Mouse (Mus musculus) heart, postnatal 4 days (tissue): ENCODE measurements around the gene Ric8a. TPM values are rescaled to one million over a fixed set of nuclear protein-coding genes. Genes with fewer than 3 reads are reported as not detected.

Experiments
- DNase-seq: peaks from one replicate; pipeline ENCODE4 v3.0.0; 2021
- total RNA-seq, 2 experiments: library from RNA; stranded (reverse); gene quantifications; 2 replicates each; pipeline ENCODE4 v1.2.3; 2021

Gene Ric8a
- 10 to 100 TPM; 25.2 to 32.3 TPM for total RNA-seq

DNA sequence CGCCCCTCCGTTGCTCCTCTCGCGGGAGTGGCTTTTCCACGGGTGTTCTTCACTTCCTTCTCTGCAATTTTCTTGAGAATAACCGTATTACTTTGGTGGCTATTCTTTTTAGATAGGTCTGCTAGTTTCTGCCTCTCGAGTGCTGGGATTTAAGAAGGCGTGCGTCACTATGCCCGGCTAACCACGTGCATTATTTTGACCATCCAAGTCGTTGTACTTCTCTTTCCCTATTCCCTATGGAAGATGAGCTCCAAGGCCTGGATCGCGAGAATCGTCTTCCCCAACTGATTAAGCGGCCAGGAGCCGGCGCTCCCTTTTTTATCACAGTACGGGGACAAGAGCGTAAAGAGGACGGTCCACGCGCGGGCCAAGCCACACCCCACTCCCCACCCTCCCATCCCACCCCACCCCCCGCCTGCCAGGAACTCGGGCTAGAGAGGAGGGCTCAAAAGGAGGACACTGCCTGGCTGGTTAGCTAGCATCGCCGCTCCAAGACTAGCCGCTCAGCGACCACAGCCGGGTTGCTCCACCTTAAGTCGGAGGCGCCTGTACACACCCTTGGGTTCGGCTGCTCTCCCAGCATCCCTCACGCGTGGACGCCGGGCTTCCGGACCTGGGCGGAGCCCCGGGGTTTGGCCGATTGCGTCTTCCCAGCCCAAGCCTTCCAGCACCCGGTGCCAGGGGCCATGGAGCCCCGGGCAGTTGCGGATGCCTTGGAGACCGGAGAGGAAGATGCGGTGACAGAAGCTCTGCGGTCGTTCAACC, at the start of gene Ric8a:
Gene Ric8a (plus strand): TSS at position 173 of the 765 bp plus-strand sequence.
- DNase-seq: peak; percentile 91

- DNase-seq: no peak
Observed at GRCm38 (mm10) chr7:140810496-140810895, 46.3 kb upstream of the Ric8a start.

DNA sequence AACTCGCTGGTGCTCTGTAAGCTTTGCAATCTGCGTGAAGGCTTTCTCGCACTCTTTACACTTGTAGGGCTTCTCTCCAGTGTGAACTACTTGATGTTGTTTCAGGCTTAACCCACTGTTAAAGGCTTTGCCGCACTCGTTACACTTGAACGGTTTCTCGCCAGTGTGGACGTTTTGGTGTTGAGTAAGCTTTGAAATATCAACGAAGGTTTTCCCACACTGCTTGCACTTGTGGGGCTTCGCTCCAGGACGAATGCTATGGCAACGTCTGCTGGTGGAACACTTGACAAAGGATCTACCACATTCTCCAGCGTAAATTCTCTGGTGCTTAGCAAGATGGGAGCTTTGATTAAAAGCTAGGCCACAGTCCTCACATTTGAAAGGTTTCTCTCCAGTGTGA, 45.0 kb upstream of the Ric8a start:
- no peak for DNase-seq

DNA sequence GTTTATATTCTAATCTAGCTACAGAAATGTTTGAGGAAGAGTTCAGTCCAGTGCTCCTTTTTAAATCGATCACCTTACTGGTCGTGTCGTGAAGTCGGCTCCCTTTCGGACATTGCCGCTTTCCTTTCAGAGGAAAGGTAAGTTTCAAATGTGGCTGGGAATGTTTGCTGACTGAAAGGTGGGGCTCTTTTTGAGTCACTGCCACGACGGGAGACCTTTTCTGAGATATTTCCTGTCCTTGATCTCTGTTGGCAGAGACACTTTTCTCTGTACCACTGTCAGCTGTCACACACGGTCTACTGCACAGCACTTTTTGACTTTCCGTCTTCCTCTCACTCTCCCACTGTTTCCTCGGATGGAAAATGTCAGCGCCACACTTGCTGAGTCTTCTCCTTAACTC, 43.9 kb upstream of the Ric8a start:
- DNase-seq: no peak

DNA sequence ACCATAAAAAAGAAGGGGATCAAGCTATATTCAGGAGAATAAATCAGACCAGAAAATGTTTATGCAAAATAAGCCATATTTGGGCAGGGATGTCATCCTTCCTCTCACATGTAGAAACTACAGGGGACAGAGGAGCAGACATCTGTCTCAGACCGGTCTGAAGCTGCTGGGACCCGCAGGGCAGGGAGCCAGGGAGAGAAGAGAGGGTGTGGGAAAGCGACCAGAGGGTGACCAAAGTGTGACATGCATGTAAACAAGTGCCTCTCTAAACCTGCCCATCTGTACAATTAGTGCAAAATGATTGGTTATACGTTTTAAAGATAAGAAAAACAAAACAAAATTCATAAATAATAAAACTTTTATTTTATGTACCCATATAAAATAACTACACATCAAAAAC, 36.6 kb upstream of the Ric8a start:
- DNase-seq: no peak

DNA sequence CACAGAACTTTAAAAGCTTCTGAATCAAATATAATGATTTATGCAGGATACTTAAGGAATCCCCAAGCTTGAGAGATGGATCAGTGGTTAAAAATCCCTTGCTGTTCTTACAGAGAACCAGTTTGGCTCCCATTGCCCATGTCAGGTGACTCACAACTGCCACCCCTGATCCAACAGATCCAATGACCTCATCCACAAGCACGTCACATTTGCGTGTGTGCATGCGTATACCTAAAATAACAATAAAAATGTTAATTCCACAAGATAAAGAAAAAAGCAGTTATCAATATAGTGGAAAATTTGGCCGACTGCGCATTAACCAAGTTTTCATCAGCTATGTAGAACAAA, 35.5 kb upstream of the Ric8a start:
- DNase-seq: no peak

DNA sequence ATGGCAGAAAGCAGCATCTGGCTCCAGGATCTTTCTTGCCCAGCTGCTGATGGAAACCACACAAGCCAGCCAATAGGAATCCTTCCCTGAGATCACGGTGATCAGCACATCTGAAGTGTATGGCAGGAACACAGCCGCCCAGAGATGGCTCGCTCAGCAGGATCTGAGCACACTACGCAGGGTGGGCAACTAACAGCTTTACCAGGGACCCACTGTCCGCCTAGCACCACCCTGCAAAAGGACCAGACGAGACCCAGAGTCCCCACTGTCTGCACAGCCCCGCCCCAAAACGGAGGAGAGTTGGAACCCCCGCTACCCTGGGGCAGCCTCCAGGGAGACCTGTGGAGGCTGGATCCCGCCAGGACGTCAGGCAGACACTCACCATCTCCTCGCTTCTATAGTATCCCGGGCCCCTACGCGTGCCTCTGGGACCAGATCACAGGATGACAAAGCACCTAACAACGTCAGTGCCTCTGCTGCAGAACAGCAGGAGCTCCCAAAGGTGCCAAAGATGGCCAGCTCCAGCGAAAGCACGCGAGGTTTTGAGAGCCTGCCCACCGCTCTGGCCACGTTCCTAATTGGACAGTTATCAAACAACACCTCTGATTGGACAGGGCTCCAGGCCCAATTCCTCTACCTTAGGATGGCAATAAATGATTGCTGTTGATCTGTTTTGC, 35.0 kb upstream of the Ric8a start, which contains the start of gene Zfp941:
Gene Zfp941 (minus strand): TSS at position 526 of the 677 bp plus-strand sequence.
- peak; percentile 63 for DNase-seq

DNA sequence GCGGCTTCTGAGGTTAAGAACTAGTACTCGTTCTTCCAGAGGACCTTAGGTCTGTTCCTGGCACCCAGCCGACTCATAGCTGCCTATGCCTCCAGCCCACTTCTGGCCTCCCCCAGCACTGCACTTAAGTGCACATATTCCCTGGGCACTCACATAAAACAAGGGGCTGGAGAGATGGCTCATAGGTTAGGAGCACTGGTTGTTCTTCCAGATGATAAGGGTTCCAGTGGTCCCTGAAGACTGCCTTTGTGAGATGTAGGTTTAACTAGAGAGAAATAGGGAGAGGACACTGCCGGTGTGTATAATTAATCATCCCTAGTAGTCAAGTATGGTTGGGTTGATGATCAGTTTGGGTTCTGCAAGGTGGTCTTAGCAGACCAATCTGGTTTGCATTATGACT, 34.0 kb upstream of the Ric8a start:
- no peak for DNase-seq

GRCm38 (mm10) chr7:140828171-140828881, 28.4 kb upstream of the Ric8a start:
- DNase-seq: no peak

- no peak for DNase-seq
Observed at GRCm38 (mm10) chr7:140831447-140831846, 25.3 kb upstream of the Ric8a start.

GRCm38 (mm10) chr7:140833341-140833740, 23.4 kb upstream of the Ric8a start:
- DNase-seq: no peak

DNA sequence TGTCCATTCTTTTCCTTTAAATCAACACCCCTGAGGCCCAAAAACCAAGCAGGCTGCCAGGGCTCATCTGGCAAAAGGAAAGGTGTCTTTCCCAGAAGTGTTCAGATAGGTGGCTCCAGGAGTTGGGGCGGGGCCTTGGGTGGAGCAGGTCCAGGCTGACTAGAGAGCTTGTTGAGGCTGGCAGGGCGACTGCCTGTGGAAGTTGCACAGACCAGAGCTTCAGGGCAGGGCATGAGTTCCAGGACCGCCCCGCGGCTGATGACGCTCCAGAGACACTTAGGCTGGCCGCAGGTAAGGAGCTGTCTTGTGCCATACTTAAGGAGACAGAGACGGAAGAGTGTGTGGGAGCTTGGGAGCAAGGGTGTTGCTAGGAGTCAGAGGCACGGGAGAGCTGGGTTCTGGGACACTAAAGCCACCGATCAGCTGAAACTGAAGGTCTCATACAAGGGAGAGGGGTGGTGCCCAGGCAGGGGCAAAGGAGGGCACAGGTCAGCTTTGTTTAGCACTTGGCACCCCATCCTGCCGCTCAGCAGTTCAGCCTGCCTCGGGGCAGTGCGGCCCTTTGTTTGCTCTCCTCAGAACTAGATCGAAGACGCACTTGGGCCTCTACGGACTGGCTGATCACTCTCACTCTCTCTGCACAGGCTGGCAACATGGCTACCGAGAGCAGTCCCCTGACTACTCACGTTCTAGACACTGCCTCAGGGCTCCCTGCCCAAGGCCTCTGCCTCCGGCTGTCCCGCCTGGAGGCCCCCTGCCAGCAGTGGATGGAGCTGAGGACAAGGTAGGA, 21.6 kb upstream of the Ric8a start, which contains the start of gene Urah:
Gene Urah (plus strand): TSS at position 51 of the 790 bp plus-strand sequence.
- no peak for DNase-seq

GRCm38 (mm10) chr7:140835758-140836087, 21.0 kb upstream of the Ric8a start:
- no peak for DNase-seq

GRCm38 (mm10) chr7:140836243-140837115, 20.3 kb upstream of the Ric8a start:
- no peak for DNase-seq

- DNase-seq: no peak
Observed at GRCm38 (mm10) chr7:140839556-140839955, 17.2 kb upstream of the Ric8a start.

DNA sequence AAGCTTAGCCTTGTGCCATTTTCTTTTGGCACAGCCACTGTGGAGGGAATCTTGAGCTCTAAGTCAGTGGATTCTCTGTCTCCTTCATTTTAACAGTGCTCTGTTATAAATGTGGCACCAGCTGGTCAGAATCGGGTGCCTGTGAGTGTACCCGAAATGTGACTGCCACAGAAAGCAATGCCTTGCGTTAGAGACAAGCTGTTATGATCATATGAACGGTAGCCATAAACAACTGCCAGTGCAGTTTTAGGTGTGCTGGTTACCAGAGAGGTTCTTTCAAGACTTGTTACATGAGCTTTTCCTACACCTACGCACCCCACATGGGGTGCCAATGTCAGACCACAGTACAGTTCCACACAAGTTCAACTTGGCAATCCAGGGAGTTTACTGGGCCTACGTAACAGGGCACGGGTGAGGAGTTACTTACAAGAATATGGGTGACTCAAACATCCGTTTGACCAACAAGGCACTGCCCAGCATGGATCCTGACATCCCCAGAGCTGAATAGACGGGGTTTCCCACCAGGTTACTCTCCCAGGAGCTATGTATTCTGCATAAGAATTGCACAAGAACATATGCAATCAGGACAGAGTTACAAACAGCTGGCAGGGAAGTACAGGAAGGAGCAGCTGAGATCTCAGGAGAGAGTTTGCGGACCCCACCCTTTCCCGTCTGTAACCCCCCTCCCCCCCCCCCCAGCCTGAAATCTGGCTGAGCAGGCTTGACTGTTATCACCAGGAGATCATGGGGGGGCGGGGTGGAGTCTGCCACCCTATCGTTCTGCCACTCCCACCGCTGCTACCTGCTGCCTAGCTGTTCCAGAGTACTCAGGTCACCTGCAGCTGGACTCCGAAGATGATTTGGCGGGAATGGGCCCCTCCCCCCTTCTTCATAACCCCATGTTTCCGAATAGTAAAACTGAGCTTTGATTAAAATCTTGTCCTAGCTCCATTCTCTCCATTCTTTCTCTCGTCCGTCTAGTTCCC, 15.7 kb upstream of the Ric8a start:
- no peak for DNase-seq

DNA sequence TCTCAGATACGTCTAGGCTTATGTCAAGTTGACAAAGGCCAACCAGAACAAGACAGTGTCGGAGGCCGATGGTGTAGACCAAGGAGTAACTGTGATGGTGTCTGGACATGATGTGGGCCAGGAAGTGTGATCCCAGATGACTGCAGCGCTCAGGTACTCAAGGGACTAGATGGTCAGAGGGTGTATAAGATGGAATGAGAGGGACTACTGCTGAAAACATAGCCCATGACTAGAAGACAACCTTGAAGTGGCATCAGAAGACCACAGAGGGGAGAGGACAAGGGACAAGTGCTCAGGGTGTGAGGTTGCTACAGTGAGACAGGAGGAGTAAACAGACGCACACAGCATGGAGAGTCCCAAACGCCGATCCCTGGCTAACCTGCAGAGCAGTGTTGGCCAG, 13.0 kb upstream of the Ric8a start:
- DNase-seq: no peak

- DNase-seq: peak; percentile 97
Observed at GRCm38 (mm10) chr7:140844905-140845665, 11.7 kb upstream of the Ric8a start, which contains the start of gene Scgb1c1. Gene Scgb1c1, plus strand, starts transcription at chr7:140845547.

DNA sequence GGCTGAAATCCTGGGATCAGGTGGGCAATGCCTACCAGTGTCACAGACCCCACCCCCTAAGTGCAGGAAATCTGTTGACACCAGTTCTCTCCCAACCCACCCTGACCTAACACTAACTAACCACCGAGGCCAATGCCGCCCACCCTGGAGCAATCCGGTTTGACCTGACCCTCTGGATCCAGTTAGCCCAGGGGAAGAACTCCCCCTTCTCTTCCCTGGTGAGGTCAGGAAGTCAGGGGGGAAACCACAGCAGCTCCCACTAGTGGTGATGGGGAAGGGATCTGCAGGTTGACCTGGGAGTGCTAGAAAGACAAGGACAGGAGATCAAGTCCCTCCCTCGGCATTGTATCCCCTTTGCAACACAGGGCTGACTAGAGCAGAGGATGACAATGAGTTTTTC, 11.1 kb upstream of the Ric8a start:
- DNase-seq: no peak
